Mouse (Mus musculus) heart, adult 2 months (tissue): ENCODE data around the gene Stat4. TPM values are rescaled to one million over a fixed set of nuclear protein-coding genes. Genes with fewer than 3 reads are reported as not detected.
A peak's percentile ranks its signal among the peaks of the same experiment; 100 is the strongest.

Source experiments
- DNase-seq, 2 experiments: peaks; one replicate each; pipeline ENCODE4 v3.0.0; 2021
- H3K27ac ChIP-seq: fragments of 200-600 bp; 2 replicates; pipeline ENCODE4 v1.8.1; 2022
- H3K27me3 ChIP-seq: fragments of 200-500 bp; 2 replicates; pipeline ENCODE4 v1.6.1; 2012; ENCODE audit warnings: mild to moderate bottlenecking, low read length, inconsistent platforms, mixed read lengths; ENCODE audit not compliant: control insufficient read depth, insufficient read depth
- H3K36me3 ChIP-seq: fragments of 200-500 bp; 2 replicates; pipeline ENCODE4 v1.6.1; 2012; ENCODE audit warnings: low read length, inconsistent platforms; ENCODE audit not compliant: control insufficient read depth, insufficient read depth
- H3K4me1 ChIP-seq: fragments of 200-500 bp; 2 replicates; pipeline ENCODE4 v1.6.1; 2011; ENCODE audit warnings: low read length; ENCODE audit not compliant: control insufficient read depth, insufficient read depth
- H3K4me3 ChIP-seq: fragments of 200-600 bp; 2 replicates; pipeline ENCODE4 v1.8.1; 2022
- H3K79me2 ChIP-seq: fragments of 200-500 bp; replicated peaks from 2 replicates; pipeline ENCODE4 v1.6.1; 2012; ENCODE audit warnings: mild to moderate bottlenecking, inconsistent platforms, low read length, moderate library complexity, mixed read lengths; ENCODE audit not compliant: control insufficient read depth, insufficient read depth
- H3K9ac ChIP-seq: fragments of 200-500 bp; 2 replicates; pipeline ENCODE4 v1.6.1; 2012; ENCODE audit warnings: low read depth, mild to moderate bottlenecking, control low read depth, inconsistent platforms, low read length, mixed read lengths
- CTCF ChIP-seq: fragments of 200-600 bp; IDR thresholded peaks from 2 replicates; pipeline ENCODE4 v1.8.1; 2022; ENCODE audit warnings: antibody characterized with exemption, mild to moderate bottlenecking, moderate library complexity
- EP300 ChIP-seq: fragments of 200-500 bp; IDR thresholded peaks from 2 replicates; pipeline ENCODE4 v1.6.1; 2011; ENCODE audit warnings: low read depth, low read length, control low read depth; ENCODE audit not compliant: insufficient read depth
- POLR2A ChIP-seq: fragments of 200-500 bp; IDR thresholded peaks from 2 replicates; pipeline ENCODE4 v1.6.1; 2011; ENCODE audit warnings: mild to moderate bottlenecking, low read depth, low read length, control low read depth; ENCODE audit not compliant: insufficient read depth
- WGBS: fragments of 180-500 bp; shearing (Covaris S2); methylation state at CpG from one replicate; pipeline ENCODE4 v1.1.7; 2018; 5-methylcytosine and 5-hydroxymethylcytosine counted together
- intact Hi-C: fragments of 180-260 bp; cut with DNase I; formaldehyde crosslinking; loops from one replicate; pipeline ENCODE4 v1.15.1; 2025
- polyA plus RNA-seq: library from polyadenylated mRNA; depleted of rRNA; stranded (reverse); fragments of >200 nt; gene quantifications from 2 replicates; pipeline ENCODE4 v1.2.3, GENCODE M21; 2012
- total RNA-seq, 2 experiments: library from RNA; stranded (reverse); gene quantifications; 2 replicates each; pipeline ENCODE4 v1.2.3; 2021

Stat4 gene
- total and polyA plus RNA-seq, 3 experiments, result 0.45 to 0.68 (median 0.51) TPM

- Histone ChIP-seq H3K79me2 (no peaks in the 10 kb centered on the region), H3K36me3 (peaks cover 4% of the 10 kb centered on the region), H3K4me1 (peaks cover 2% of the 10 kb centered on the region), H3K4me3 (no peak overlapping the region), H3K27me3 (no peaks in the 10 kb centered on the region), H3K27ac (no peak overlapping the region), H3K9ac (no peak overlapping the region)
- WGBS, result 85% methylated on average over 10 of the region's 10 CpGs
- no peak for DNase-seq
- intact Hi-C loops, result loop anchor here (10.0 kb wide), 1 partner anchor 490 kb away; the partner anchor contains the start of gene Nemp2
- no peak for TF ChIP-seq POLR2A
- TF ChIP-seq EP300, result no peak
- no peak for TF ChIP-seq CTCF
Observed at GRCm38 (mm10) chr1:52144907-52145306, 158.0 kb downstream of the Stat4 start.

- intact Hi-C loops, result loop anchor here (1.0 to 10.0 kb wide), 3 partner anchors 121 to 488 kb away; partner anchors contain the start of gene Nemp2
- no peak overlapping the region for H3K4me3 ChIP-seq
- H3K9ac ChIP-seq, result no peak overlapping the region
- H3K4me1 ChIP-seq, result peaks cover 8% of the 10 kb centered on the region
- H3K27me3 ChIP-seq, result no peaks in the 10 kb centered on the region
- peak; percentile 44 to 47 for DNase-seq
- H3K79me2 ChIP-seq, result no peaks in the 10 kb centered on the region
- H3K36me3 ChIP-seq, result peaks cover 8% of the 10 kb centered on the region
- 48% methylated on average over 12 of the region's 12 CpGs for WGBS
- no peak overlapping the region for H3K27ac ChIP-seq
- TF ChIP-seq EP300 (peak; percentile 91), POLR2A (no peak), CTCF (peak; percentile 91)
Observed at GRCm38 (mm10) chr1:52146214-52146970, 159.4 kb downstream of the Stat4 start.

GRCm38 (mm10) chr1:52147431-52147830, 160.5 kb downstream of the Stat4 start:
- intact Hi-C loops, result loop anchor here (10.0 kb wide), 1 partner anchor 487 kb away; the partner anchor contains the start of gene Nemp2

GRCm38 (mm10) chr1:52148178-52148577, 161.2 kb downstream of the Stat4 start:
- H3K36me3 ChIP-seq, result peaks cover 8% of the 10 kb centered on the region
- H3K4me1 ChIP-seq, result peaks cover 15% of the 10 kb centered on the region
- DNase-seq, result no peak
- TF ChIP-seq CTCF, result no peak
- TF ChIP-seq EP300, result no peak
- TF ChIP-seq POLR2A, result no peak
- intact Hi-C loops, result loop anchor here (10.0 kb wide), 1 partner anchor 487 kb away; the partner anchor contains the start of gene Nemp2
- no peak overlapping the region; the same call in 1 of the 2 replicates for H3K9ac ChIP-seq
- no peak overlapping the region for H3K4me3 ChIP-seq
- WGBS, result 55% methylated on average over 7 of the region's 7 CpGs
- H3K27me3 ChIP-seq, result no peaks in the 10 kb centered on the region
- H3K79me2 ChIP-seq, result no peaks in the 10 kb centered on the region
- no peak overlapping the region for H3K27ac ChIP-seq

More at GRCm38 (mm10) chr1:52147431-52147830, 160.5 kb downstream of the Stat4 start:
- DNase-seq, result no peak
- Histone ChIP-seq H3K4me1 (peaks cover 13% of the 10 kb centered on the region), H3K4me3 (no peak overlapping the region), H3K36me3 (peaks cover 8% of the 10 kb centered on the region), H3K9ac (no peak overlapping the region), H3K27me3 (no peaks in the 10 kb centered on the region), H3K27ac (no peak overlapping the region), H3K79me2 (no peaks in the 10 kb centered on the region)
- no peak for TF ChIP-seq POLR2A
- peak; percentile 27 for TF ChIP-seq CTCF
- WGBS, result 69% methylated on average over 2 of the region's 2 CpGs

GRCm38 (mm10) chr1:52148696-52149095, 161.7 kb downstream of the Stat4 start:
- 83% methylated on average over 7 of the region's 7 CpGs for WGBS
- no peak overlapping the region for H3K4me3 ChIP-seq
- TF ChIP-seq EP300, result no peak
- TF ChIP-seq CTCF, result no peak
- TF ChIP-seq POLR2A, result no peak
- H3K9ac ChIP-seq, result no peak overlapping the region
- DNase-seq, result no peak
- H3K27ac ChIP-seq, result no peak overlapping the region
- H3K36me3 ChIP-seq, result peaks cover 8% of the 10 kb centered on the region
- H3K79me2 ChIP-seq, result no peaks in the 10 kb centered on the region
- peaks cover 15% of the 10 kb centered on the region for H3K4me1 ChIP-seq
- H3K27me3 ChIP-seq, result no peaks in the 10 kb centered on the region
- intact Hi-C loops, result loop anchor here (10.0 kb wide), 1 partner anchor 486 kb away; the partner anchor contains the start of gene Nemp2

- intact Hi-C loops, result loop anchor here (10.0 kb wide), 1 partner anchor 485 kb away; the partner anchor contains the start of gene Nemp2
- WGBS, result 38% methylated on average over 9 of the region's 9 CpGs
- TF ChIP-seq POLR2A (no peak), CTCF (no peak), EP300 (no peak)
- Histone ChIP-seq H3K9ac (no peak overlapping the region), H3K79me2 (no peaks in the 10 kb centered on the region), H3K27ac (peak overlapping the region; percentile 56), H3K4me1 (peaks cover 15% of the 10 kb centered on the region), H3K36me3 (peaks cover 8% of the 10 kb centered on the region), H3K4me3 (no peak overlapping the region), H3K27me3 (no peaks in the 10 kb centered on the region)
- DNase-seq, result peak; percentile 61 to 68
Observed at GRCm38 (mm10) chr1:52149934-52150346, 163.0 kb downstream of the Stat4 start.
